In the genomic region with DNA sequence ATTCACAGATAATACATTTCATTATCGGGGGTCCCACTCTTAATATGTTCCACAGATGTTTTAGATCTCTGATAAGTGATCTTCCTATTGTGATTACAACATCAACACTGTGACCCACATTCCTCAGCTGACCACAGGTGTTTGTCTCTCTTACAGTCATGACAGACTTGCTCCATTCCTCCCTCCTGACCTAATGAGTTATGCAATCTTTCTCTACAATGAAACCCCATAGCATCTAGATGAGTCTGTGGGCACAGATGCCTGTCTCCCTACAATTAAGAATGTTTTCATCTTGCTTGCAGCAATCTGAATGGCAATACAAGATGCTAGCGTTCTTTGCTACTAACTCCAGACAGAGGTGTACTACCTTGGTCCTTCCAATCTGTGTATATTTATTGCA, we compare ENCODE assay signal across 23 mouse cellular contexts. TPM values are rescaled to one million over a fixed set of nuclear protein-coding genes. Genes with fewer than 3 reads are reported as not detected.
"Had no signal": no experiment of that assay in that cellular context is flagged by ENCODE, and none has a peak within 500 bp of the region (broad histone marks: within the 10 kb centered on the region; RNA-seq: fewer than 3 reads in every experiment).

No protein-coding gene starts in this region.

- H3K4me2 ChIP-seq: limb, embryonic 12.5 days; midbrain, embryonic 11.5 days; midbrain, embryonic 15.5 days; neural tube, embryonic 13.5 days had no signal

- H3K9ac ChIP-seq: limb, embryonic 12.5 days; liver, embryonic 14.5 days; midbrain, embryonic 15.5 days; neural tube, embryonic 13.5 days had no signal

- H3K4me3 ChIP-seq: limb, embryonic 12.5 days; megakaryocyte, embryonic 14.5 days; midbrain, embryonic 15.5 days; neural tube, embryonic 13.5 days had no signal

- H3K4me1 ChIP-seq: limb, embryonic 12.5 days; midbrain, embryonic 15.5 days; neural tube, embryonic 13.5 days had no signal

- DNase-seq: kidney, adult 11 months; kidney, postnatal 25 days; lung, adult 2 months; lung, postnatal 36 days; retina, postnatal 1 day; right cerebral cortex, postnatal 4 days; spleen, adult 18-20 months; thymus, postnatal 36 days had no signal

- H3K36me3 ChIP-seq: limb, embryonic 12.5 days; midbrain, embryonic 15.5 days; neural tube, embryonic 13.5 days had no signal

- H3K9me3 ChIP-seq: limb, embryonic 12.5 days; neural tube, embryonic 13.5 days had no signal

- H3K27ac ChIP-seq: limb, embryonic 12.5 days; liver, embryonic 14.5 days; midbrain, embryonic 15.5 days; neural tube, embryonic 13.5 days had no signal

- ATAC-seq: lung, postnatal 0 days; midbrain, embryonic 15.5 days had no signal

RNA-seq across cellular contexts. Expression of gene Arl13a, which starts 26.9 kb away (rescaled TPM):
- total RNA-seq: layer of hippocampus, postnatal 25 days; left cerebral cortex, adult 8-10 months; left cerebral cortex, postnatal 25 days; liver, adult 2 months; monocyte, adult 5-6 weeks had no signal
- polyA plus RNA-seq: kidney, embryonic 14.5 days; limb, embryonic 12.5 days; liver, adult 2 months; liver, embryonic 14.5 days; lung, adult 2 months; lung, postnatal 0 days; midbrain, embryonic 11.5 days; midbrain, embryonic 15.5 days; neural tube, embryonic 13.5 days; stomach, embryonic 16.5 days; thymus, postnatal 0 days had no signal
